Mouse (Mus musculus) liver, embryonic 15.5 days (tissue): ENCODE measurements around the gene Rbp7. TPM values are rescaled to one million over a fixed set of nuclear protein-coding genes. Genes with fewer than 3 reads are reported as not detected.
"Not testable (repeated sequence)": the region's sequence is repeated elsewhere in the genome, so short reads cannot be mapped to it uniquely, and the experiment has no call there.

Experiments used
- ATAC-seq: fragments of 200-750 bp; cut with Nextera tagmentation; 2 replicates; pipeline ENCODE4 v1.8.0; 2017; ENCODE audit warnings: moderate number of reproducible peaks, mild to moderate bottlenecking, moderate library complexity; ENCODE audit not compliant: insufficient read depth
- H3K27ac ChIP-seq: fragments of 300-500 bp; sonication (generic); replicated peaks from 2 replicates; pipeline ENCODE4 v1.5.1; 2015; ENCODE audit warnings: mild to moderate bottlenecking, inconsistent platforms
- H3K27me3 ChIP-seq: fragments of 300-500 bp; sonication (generic); 2 replicates; pipeline ENCODE4 v1.6.1; 2015; ENCODE audit warnings: mild to moderate bottlenecking, inconsistent platforms
- H3K36me3 ChIP-seq: fragments of 300-500 bp; sonication (generic); replicated peaks from 2 replicates; pipeline ENCODE4 v1.6.1; 2015; ENCODE audit warnings: moderate library complexity, mild to moderate bottlenecking, inconsistent platforms
- H3K4me1 ChIP-seq: fragments of 300-500 bp; sonication (generic); replicated peaks from 2 replicates; pipeline ENCODE4 v1.6.1; 2015; ENCODE audit warnings: inconsistent platforms
- H3K4me2 ChIP-seq: fragments of 300-500 bp; sonication (generic); 2 replicates; pipeline ENCODE4 v1.6.1; 2015; ENCODE audit warnings: moderate library complexity, mild to moderate bottlenecking, inconsistent platforms
- H3K4me3 ChIP-seq: fragments of 300-500 bp; sonication (generic); replicated peaks from 2 replicates; pipeline ENCODE4 v1.5.1; 2015; ENCODE audit warnings: mild to moderate bottlenecking, inconsistent platforms
- H3K9ac ChIP-seq: fragments of 300-500 bp; sonication (generic); 2 replicates; pipeline ENCODE4 v1.6.1; 2015; ENCODE audit warnings: moderate library complexity, mild to moderate bottlenecking, inconsistent platforms
- H3K9me3 ChIP-seq: fragments of 300-500 bp; sonication (generic); replicated peaks from 2 replicates; pipeline ENCODE4 v1.6.1; 2016; ENCODE audit warnings: inconsistent platforms
- WGBS: fragments of 180-500 bp; shearing (Covaris S2); methylation state at CpG from one replicate; pipeline ENCODE4 v1.1.7; 2015; ENCODE audit warnings: mixed read lengths; ENCODE audit not compliant: insufficient replicate concordance; 5-methylcytosine and 5-hydroxymethylcytosine counted together
- polyA plus RNA-seq: library from polyadenylated mRNA; unstranded; fragments of >200 nt; fragmentation: Nextera tagmentation; extraction: Ambion mirVana; gene quantifications from 2 replicates; pipeline ENCODE4 v1.2.1, GENCODE M21; 2015

Rbp7 gene
- polyA plus RNA-seq, 1 experiment from 2014 or later, result not detected

DNA sequence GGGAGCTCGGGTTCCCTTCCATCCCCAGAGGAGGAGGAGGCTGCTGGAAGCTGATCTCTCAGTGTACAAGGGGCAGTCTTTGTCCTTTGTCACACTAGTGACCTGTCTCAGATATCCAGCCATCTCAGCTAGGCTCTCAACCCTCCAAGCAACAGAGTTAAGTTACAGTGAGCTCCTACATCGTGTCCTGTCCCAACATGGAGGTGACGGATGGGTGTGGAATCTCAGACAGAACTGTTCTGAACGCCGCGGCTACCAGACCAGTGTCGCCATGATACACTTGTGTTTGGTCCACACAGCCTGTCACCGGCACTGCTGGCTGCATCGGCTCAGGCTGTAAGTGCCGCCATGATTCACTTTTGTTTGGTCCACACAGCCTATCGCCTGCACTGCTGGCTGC lies 22.3 kb upstream of the Rbp7 start, which contains the start of gene Tmem274:
Gene Tmem274 (plus strand): TSS at position 301 of the 400 bp plus-strand sequence.
- Histone ChIP-seq H3K27me3 (no peaks in the 10 kb centered on the region), H3K9me3 (no peaks in the 10 kb centered on the region), H3K4me1 (no peaks in the 10 kb centered on the region), H3K4me2 (no peak within 1 kb of the TSS), H3K9ac (no peak within 1 kb of the TSS), H3K27ac (no peak within 1 kb of the TSS), H3K4me3 (no peak within 1 kb of the TSS), H3K36me3 (0 out of 2 replicates have a peak, but pooled peaks cover 4% of the 10 kb centered on the region)
- 75% methylated on average over 11 of the region's 11 CpGs for WGBS
- no peak for ATAC-seq

DNA sequence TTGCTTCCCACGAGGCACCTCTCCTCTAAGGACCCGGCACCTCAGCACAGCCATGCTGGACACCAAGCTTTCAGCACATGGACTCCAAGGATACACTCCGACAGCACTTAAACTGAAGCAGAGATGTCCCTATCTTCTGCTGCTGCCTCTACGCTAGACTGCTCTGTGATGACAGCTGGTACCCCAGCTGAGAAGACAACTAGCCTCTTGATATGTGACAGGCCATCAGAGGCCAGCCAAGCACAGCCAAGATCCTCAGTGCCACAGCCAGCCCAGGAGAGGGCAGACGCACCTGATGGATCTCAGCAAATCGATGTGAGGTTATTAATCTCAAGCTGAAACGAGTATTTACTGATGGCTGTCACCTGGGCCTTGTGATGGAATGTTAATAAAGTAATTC lies 20.3 kb upstream of the Rbp7 start:
- Histone ChIP-seq H3K4me2 (no peak overlapping the region), H3K4me3 (no peak overlapping the region), H3K4me1 (no peaks in the 10 kb centered on the region), H3K27ac (no peak overlapping the region), H3K36me3 (0 out of 2 replicates have a peak, but pooled peaks cover 4% of the 10 kb centered on the region), H3K9me3 (no peaks in the 10 kb centered on the region), H3K9ac (no peak overlapping the region), H3K27me3 (no peaks in the 10 kb centered on the region)
- ATAC-seq, result no peak
- 71% methylated on average over 7 of the region's 7 CpGs for WGBS

DNA sequence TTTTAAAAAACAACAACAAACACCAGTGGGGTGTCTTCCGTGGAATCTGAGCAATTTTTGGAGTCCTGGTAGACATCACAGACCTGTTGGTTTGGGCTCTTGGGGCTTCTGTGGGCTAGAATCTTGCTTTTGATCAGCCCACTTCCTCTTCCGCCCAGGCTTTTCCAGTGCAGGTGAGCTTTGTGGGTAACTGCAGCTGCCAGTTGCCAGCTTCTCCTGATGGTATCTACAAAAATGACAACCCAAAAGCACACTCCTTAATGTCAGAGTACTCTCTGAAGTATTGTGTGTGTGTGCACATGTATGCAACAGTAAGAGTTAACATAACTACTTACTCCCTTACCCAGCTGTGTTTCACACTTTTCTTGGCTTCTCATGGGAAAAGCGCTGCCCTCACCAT lies 14.8 kb upstream of the Rbp7 start:
- no peaks in the 10 kb centered on the region for H3K27me3 ChIP-seq
- 0 out of 2 replicates have a peak, but pooled peaks cover 4% of the 10 kb centered on the region for H3K36me3 ChIP-seq
- ATAC-seq, result no peak
- H3K9me3 ChIP-seq, result no peaks in the 10 kb centered on the region
- no peak overlapping the region for H3K27ac ChIP-seq
- no peak overlapping the region for H3K4me2 ChIP-seq
- no peak overlapping the region for H3K4me3 ChIP-seq
- no peak overlapping the region for H3K9ac ChIP-seq
- 62% methylated on average over 3 of the region's 3 CpGs for WGBS
- H3K4me1 ChIP-seq, result no peaks in the 10 kb centered on the region

DNA sequence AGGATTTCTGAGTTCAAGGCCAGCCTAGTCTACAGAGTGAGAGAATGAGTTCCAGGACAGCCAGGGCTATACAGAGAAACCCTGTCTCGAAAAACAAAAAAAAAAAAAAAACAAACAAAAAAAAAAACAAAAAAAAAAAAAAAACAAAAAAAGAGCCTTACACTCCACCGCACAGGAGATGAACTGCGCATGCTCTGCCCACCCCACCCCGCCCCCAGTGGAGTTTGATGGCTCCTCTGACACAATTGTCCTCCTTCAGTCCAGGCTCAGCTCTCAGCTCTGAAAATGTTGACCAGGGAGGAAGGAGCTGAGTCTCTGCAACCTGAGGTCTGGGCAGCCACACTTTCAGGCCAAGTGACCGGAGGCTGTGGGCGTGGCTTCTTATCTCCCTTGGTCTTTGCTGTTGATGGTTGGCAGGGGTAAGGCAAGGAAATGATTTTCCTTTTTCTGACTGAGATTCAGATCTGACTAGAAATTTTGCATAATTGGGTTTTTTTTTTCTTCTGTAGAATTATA lies 8.7 kb upstream of the Rbp7 start:
- Histone ChIP-seq H3K27ac (no peak overlapping the region), H3K4me3 (no peak overlapping the region), H3K9ac (no peak overlapping the region), H3K9me3 (no peaks in the 10 kb centered on the region), H3K36me3 (no peaks in the 10 kb centered on the region), H3K27me3 (no peaks in the 10 kb centered on the region), H3K4me1 (no peaks in the 10 kb centered on the region), H3K4me2 (no peak overlapping the region)
- 53% methylated on average over 6 of the region's 6 CpGs for WGBS
- no peak for ATAC-seq

DNA sequence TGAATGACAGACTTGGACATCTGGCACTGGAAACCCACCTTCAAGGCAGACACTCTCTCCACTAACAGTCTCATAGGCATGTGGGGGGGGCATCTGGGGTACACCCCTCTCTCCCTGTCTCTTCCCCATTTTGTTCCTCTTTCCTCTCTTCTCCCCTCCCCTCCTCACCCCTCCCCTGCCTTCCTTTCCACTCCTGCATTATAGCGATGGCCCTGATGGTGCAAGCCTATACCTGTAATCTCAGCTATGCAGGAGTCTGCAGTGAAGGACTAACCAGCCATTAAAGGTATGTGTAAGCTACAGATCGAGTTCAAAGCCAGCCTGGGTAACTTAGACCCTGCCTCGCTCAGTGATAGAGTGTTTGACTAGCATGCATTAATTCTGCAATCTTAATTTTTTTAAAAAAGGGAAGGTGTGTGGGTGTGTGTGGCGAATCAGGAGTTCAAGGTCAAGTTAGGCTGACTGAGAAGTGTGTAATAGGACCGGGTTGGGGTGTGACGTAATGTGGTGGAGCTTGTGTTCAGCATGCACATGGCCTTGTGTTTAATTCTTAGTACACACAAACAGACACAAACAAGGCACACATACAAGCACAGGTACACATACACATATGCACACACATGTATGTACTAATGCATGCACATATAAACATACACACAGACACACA lies 7.7 kb upstream of the Rbp7 start:
- Histone ChIP-seq H3K4me2 (no peak overlapping the region), H3K4me1 (no peaks in the 10 kb centered on the region), H3K27ac (no peak overlapping the region), H3K9me3 (no peaks in the 10 kb centered on the region), H3K9ac (no peak overlapping the region), H3K27me3 (no peaks in the 10 kb centered on the region), H3K36me3 (no peaks in the 10 kb centered on the region), H3K4me3 (no peak overlapping the region)
- 35% methylated on average over 6 of the region's 6 CpGs for WGBS
- no peak for ATAC-seq

DNA sequence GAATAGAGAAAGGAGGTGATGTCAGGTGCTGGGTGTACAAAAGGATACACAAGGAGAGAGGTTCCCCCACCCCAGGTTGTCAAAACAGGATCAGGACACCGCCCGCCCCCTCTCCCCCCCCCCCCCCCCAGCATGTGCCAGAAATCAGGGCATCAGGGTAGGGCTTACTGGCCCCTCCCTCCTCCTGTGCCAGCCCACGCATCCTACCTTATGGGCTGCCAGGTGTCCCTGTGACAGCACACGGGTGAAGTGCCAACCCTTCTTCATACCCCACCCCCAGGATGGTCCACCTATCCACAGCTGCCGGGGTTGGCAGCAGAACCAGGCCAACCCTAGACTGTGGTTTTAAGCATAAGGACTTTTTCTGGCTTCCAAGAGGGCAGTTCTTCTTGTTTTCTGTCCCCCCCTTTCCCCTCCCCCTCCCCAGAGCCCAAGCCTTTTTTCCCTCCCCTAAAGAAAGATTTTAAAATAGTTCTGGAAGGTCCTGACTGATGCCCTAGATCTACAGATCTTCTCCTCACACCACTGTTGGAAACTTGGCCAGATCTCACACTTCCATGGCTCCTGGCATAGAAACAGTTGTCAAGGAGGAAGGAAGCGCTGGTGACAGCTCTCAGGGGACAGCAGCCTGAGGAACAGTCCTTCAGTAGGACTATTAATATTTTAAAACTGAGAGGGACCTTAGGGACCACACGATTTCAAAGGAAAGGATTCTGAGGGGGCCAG lies 7.0 kb upstream of the Rbp7 start:
- H3K4me1 ChIP-seq, result no peaks in the 10 kb centered on the region
- no peak overlapping the region for H3K27ac ChIP-seq
- no peaks in the 10 kb centered on the region for H3K27me3 ChIP-seq
- H3K4me3 ChIP-seq, result no peak overlapping the region
- no peak for ATAC-seq
- H3K36me3 ChIP-seq, result no peaks in the 10 kb centered on the region
- no peaks in the 10 kb centered on the region for H3K9me3 ChIP-seq
- H3K4me2 ChIP-seq, result no peak overlapping the region
- no peak overlapping the region for H3K9ac ChIP-seq
- WGBS, result 30% methylated on average over 7 of the region's 7 CpGs

DNA sequence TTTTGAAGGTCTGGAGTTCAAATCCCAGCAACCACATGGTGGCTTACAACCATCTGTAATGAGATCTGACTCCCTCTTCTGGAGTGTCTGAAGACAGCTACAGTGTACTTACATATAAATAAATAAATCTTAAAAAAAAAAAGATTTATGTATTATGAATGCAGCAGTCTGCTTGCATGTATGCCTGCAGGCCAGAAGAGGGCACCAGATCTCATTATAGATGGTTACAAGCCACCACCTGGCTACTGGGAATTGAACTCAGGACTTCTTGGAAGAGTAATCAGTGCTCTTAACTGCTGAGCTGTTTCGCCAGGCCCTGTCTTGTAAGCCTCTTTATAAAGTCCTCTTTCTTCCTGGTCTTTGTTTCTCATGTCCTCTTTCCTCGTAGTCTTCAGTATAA lies 5.7 kb upstream of the Rbp7 start:
- not testable (repeated sequence) for H3K4me2 ChIP-seq, ATAC-seq, H3K4me3 ChIP-seq, H3K36me3 ChIP-seq, H3K4me1 ChIP-seq, H3K9ac ChIP-seq, H3K27ac ChIP-seq, H3K27me3 ChIP-seq, H3K9me3 ChIP-seq
- 59% methylated on average over 2 of the region's 2 CpGs for WGBS

DNA sequence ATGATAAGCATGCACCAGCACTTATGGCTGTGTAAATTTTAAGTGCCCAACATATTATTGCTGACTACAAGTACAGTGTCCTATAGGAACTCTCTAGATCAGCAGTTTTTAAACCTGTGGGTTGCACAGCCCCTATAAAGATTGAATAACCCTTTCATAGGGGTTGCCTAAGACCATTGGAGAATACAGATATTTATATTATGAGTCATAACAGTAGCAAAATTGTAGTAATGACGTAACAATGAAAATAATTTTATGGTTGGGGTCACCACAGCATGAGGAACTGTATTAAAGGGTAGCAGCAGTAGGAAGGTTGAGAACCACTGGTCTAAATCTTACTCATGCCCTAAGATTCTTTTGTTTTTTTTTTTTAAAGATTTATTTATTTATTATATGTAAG lies 4.6 kb upstream of the Rbp7 start:
- WGBS, result 56% methylated on average over 1 of the region's 1 CpGs
- Histone ChIP-seq H3K4me2 (no peak overlapping the region), H3K27ac (no peak overlapping the region)

DNA sequence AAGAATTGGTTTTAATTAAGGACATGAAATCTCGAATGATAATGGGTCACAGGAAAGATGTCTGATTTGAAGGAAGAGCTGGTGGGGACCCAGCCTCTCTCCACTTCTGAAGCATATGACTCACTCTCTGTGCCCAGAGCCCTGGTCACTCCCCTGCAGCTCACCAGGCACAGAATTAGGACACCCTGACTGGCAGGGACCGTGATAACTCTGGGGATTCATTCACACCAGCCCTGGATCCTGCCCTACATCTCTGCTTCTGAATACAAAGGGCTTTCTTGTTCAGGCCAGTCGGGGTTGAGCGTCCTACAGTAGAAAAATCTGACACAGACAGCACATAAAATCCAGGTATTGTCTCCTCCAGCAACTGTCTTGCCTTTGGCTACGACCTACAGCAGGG lies 3.7 kb upstream of the Rbp7 start:
- WGBS, result 48% methylated on average over 5 of the region's 5 CpGs
- Histone ChIP-seq H3K9me3 (no peaks in the 10 kb centered on the region), H3K36me3 (no peaks in the 10 kb centered on the region), H3K27ac (no peak overlapping the region), H3K9ac (no peak overlapping the region), H3K4me3 (no peak overlapping the region), H3K27me3 (no peaks in the 10 kb centered on the region), H3K4me2 (no peak overlapping the region), H3K4me1 (no peaks in the 10 kb centered on the region)
- no peak for ATAC-seq

More for the DNA sequence above, 4.6 kb upstream of the Rbp7 start:
- H3K4me3 ChIP-seq, result no peak overlapping the region
- H3K9me3 ChIP-seq, result no peaks in the 10 kb centered on the region
- no peak overlapping the region for H3K9ac ChIP-seq
- no peaks in the 10 kb centered on the region for H3K4me1 ChIP-seq
- H3K27me3 ChIP-seq, result no peaks in the 10 kb centered on the region
- no peaks in the 10 kb centered on the region for H3K36me3 ChIP-seq
- no peak for ATAC-seq

DNA sequence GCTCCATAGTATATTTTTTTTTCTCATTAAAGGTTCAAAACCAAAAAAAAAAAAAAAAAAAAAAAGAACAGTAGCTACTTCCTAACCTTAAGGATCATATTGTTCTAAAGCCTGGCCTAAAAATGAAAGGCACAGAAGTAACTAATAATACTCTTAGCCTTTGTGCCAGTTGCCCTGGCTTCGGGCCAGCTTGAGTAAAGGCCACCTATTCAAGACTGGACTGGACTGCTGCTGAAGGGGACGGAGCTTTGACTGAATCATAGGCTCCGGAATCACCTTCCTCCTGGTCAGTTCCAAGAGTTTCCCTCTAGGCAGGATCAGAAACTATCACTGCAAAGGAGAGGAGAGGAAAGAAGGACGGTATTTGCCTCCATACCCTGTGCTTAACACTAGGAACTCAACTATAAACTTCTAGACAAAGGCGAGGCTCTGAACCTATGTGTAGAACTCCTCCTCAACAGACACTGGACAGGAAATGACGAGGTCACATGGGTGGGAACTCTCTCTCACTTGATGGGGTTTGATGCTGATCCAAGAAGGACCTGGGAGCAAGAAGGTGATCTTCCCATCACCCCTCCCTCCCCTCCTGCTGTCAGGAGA lies 3.2 kb upstream of the Rbp7 start:
- ATAC-seq, result no peak
- no peak overlapping the region for H3K9ac ChIP-seq

DNA sequence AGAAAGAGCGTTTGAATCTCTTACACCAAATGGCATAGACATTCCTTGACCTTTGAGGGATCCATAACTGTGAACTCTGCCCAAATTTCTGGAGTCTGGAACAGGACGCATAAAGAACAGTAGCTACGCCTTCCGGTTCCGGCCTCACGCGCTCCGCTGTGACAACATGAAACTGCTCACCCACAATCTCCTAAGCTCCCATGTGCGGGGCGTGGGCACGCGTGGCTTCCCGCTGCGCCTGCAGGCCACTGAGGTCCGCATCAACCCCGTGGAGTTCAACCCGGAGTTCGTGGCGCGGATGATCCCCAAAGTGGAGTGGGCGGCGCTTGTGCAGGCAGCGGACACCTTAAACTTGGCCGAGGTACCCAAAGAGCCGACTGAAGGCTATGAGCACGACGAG lies 2.4 kb upstream of the Rbp7 start:
- not testable (repeated sequence) for H3K27ac ChIP-seq, H3K4me2 ChIP-seq, ATAC-seq, H3K9me3 ChIP-seq, H3K9ac ChIP-seq, H3K4me3 ChIP-seq, H3K27me3 ChIP-seq, H3K4me1 ChIP-seq, H3K36me3 ChIP-seq
- WGBS, result 73% methylated on average over 27 of the region's 27 CpGs

More for the DNA sequence above, 3.2 kb upstream of the Rbp7 start:
- H3K4me2 ChIP-seq, result no peak overlapping the region
- no peaks in the 10 kb centered on the region for H3K36me3 ChIP-seq
- H3K9me3 ChIP-seq, result no peaks in the 10 kb centered on the region
- no peaks in the 10 kb centered on the region for H3K4me1 ChIP-seq
- WGBS, result 56% methylated on average over 6 of the region's 6 CpGs
- no peak overlapping the region for H3K27ac ChIP-seq
- no peak overlapping the region for H3K4me3 ChIP-seq
- H3K27me3 ChIP-seq, result no peaks in the 10 kb centered on the region
